Mouse (Mus musculus) cerebellum, adult 9-10 months (tissue): ENCODE measurements around the gene Hoxb8.

Experiments
- DNase-seq: peaks from one replicate; pipeline ENCODE4 v3.0.0; 2022

Gene Hoxb8

GRCm38 (mm10) chr11:96281855-96282570, at the start of gene Hoxb8:
TSS of gene Hoxb8 (plus strand) at chr11:96281905.
- DNase-seq: no peak

DNA sequence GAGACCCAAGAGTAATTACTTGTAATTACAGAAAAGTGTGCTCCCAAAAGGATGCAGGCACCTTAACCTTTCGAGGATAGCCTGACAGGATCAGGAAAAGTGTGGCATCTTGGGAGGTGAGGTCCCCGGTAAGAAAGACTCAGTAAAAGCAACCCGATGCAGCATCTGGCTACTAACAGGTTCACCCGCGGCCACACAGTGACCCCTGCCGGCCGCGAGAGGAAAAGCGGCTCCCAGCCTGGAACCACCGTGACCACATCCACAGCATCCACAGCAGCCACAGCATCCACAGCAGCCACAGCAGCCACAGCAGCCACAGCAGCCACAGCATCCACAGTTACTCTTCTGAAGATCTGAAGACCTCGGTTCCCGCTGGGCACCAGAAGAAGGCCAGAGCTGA, 46.8 kb upstream of the Hoxb8 start:
- peak; percentile 4 for DNase-seq

DNA sequence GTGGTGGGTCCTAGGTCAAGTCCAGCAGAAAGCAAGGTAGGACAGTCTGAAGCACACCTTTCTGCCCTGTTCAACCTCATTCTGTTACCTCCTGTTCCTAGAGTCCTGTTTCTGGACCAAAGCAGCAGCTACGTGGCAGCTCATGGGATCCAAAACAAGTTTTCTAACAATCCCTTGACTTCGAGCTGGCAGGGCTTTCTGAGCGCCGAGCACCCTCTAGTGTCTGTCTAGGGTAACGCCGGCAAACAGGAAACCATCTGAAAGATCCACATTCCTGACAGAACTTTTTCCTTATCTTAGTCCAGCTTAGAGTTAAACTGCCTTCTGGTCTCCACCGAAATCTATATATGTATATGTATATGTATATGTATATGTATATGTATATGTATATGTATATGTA, 41.5 kb upstream of the Hoxb8 start:
- DNase-seq: peak; percentile 1

GRCm38 (mm10) chr11:96250901-96251300, 30.8 kb upstream of the Hoxb8 start:
- no peak for DNase-seq

DNA sequence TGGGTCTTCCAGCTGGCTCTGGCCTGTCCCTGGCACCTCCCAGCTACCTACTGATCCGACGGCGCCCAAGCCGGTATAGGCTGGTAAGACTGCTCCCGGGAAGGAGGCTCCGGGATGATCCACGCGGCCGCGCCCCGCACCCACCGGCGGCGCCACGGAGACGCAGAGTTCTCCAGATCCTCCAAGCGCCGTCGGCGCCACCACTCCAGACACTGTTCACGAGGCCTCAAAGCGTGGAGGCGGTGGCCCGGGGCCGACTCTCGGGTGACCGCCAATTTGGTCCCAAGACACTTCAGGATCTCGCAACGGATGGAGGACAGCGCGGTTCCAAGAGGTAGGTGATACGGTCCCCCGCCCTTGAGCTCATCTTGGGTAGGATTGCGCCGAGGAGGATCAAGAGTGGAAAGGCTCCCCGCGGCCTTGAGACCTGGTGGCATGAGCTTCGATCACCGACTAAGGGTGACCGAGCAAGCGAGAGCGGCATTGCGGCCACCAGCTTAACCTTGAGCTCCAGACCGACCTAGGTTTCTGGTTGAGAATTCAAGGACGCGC, 30.1 kb upstream of the Hoxb8 start:
- DNase-seq: no peak

DNA sequence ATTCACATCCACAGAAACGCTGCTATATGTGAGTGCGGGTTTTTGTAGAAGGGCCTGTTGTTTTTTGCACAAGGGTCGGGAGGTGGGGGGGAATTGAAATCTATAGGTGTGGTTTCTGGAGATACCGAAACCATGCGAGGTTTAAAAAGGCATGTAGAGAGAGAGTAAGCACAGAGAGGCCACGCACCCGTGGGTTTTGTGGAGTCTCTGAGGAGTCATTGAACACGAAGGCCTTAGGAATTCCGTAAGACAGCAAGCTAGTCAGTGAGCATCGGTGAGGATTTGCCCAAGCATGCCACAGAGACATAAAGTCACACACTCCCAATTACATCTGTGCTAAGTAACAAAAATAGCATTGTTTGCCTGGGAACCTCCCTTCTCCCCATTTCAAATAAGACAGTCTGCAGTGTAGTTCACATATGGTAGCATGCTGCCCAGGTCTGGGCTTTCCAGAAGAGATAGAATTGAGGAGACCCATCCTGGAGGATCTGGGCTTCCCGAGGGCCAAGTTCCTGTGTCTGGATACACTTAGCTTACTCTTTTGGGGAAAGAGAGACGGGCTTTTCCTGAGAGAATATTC, 29.1 kb upstream of the Hoxb8 start:
- DNase-seq: no peak

- no peak for DNase-seq
Measured at GRCm38 (mm10) chr11:96254221-96254620, 27.5 kb upstream of the Hoxb8 start.

DNA sequence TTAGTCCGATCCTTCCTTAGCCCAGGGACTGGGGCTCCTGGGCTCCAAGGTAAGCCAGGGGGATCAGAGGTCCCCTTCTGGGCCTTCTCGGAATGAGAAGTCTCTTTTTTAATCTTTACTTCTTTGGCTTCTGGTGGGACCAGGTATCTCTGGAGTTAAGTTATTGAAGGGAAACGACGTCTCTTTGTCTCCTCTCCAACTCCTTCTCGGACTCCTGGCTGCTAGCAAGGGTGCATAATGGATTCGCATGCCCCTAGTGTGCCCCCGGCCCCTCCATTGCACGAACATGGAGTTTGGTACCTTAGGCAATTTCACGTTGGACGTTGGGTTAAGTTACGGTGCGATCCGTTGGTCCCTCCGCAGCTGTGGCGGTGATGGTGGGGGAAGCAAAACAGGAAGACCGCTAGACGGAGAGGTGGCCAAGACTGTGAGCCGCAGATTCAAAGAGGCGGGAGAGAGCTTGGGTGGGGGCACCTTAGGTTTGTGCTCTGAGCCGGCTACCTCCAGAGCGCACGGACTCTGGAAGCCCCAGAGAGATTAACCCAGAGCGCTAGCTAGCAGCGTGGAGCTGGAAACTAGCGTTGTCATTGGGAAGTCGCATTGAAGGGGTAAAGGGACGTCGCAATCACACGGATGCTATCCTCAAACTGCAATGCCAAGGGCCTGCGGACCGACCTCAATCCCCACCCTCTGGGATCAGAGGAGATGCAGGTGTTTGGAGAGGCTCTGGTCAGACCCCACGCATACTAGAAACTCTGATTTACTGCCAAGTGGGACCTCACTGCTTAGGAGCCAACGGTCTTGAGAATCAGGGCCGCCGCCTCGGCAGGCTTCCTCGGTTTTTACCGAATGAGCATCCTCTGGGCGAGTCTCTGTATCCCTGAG, 26.4 kb upstream of the Hoxb8 start:
- no peak for DNase-seq

GRCm38 (mm10) chr11:96255996-96256445, 25.7 kb upstream of the Hoxb8 start:
- no peak for DNase-seq

- no peak for DNase-seq
Measured at GRCm38 (mm10) chr11:96257141-96257540, 24.6 kb upstream of the Hoxb8 start.

- DNase-seq: no peak
Measured at GRCm38 (mm10) chr11:96259038-96259437, 22.7 kb upstream of the Hoxb8 start.

DNA sequence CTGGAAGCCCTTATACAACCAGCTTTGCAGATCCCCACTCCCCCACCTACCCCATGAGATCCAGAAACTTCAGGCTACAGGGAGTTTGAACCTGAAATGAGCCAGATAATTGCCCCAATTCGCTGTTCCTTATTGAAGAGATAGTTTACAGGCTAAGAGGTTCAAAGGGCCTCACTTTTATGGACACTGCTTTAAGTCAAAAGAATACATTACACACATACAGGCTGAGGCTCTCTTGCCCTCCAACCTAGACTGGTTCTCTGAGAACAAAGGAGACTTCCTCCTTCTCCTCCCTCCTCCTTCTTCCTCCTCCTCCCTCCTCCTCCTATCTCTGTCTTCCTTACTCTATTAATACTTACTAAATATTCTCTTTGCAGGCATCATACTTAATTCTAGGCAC, 22.2 kb upstream of the Hoxb8 start:
- no peak for DNase-seq

DNA sequence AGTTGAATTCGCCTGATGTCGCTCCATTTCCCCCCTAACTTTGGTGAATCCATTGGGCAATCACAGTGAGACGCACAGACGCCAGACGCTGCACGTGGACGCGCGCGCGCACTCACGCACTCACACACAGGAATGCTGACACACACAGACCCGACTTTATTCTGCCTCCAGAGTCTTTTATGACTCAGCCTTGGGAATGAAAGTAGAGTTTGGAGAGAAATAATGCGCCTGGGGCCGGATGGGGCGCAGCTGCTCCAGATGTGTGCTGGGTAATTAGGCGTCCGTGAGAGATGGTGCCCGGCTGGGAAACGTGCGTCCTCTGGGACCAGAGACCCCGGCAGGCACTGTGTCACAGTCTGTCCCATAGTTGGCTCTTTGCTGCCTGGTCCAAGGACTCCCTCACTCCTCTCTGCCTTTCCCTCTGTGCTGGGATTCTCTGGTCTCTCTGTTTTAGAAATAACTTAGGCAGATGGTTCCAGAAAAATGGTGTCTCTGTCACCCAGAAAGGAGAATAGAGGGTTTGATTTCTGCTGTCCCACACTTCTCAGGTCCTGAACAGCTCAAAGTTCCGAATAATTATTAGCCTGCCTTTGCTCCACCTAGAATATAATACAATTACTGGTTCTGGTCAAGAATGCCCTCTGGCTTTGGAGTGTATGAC, 21.3 kb upstream of the Hoxb8 start:
- no peak for DNase-seq

GRCm38 (mm10) chr11:96261323-96261890, 20.3 kb upstream of the Hoxb8 start:
- no peak for DNase-seq

- DNase-seq: no peak
Measured at GRCm38 (mm10) chr11:96262262-96262830, 19.4 kb upstream of the Hoxb8 start.

DNA sequence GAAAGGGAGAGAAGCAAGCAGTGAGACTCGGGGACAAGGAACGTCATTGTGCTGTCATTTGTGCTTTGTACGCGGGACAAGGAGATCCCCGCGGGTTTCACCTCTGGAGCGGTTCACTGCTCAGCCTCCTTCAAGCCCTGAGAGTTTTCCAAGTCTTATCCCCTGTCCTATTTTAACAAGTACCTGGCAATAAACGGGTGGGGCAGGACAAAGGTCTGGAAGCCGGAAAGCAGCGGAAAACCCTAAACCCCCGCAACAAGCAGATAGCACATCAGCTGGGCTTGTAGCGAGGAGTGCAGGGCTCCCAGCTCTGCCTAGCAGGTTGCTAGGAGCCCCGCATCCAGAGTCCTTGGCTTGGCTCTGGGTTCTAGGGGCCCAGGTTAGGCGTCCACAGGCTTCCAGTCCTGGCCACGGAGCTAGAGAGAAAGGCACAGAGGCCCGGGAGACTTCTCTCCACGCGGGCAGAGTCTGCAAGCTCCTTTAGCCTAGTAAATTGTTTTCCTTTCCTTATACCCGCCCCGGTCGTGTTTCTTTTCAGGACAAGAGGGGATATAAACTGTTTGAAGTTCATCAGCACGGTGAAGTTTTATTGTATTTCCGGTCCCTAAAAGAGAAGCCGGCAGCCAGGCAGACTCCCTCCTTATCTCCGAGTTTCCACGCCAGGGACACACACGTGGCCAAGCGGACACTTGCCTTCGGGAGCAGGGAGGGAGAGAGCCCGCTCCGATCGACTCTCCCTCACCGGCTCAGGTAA, 17.9 kb upstream of the Hoxb8 start:
- no peak for DNase-seq

DNA sequence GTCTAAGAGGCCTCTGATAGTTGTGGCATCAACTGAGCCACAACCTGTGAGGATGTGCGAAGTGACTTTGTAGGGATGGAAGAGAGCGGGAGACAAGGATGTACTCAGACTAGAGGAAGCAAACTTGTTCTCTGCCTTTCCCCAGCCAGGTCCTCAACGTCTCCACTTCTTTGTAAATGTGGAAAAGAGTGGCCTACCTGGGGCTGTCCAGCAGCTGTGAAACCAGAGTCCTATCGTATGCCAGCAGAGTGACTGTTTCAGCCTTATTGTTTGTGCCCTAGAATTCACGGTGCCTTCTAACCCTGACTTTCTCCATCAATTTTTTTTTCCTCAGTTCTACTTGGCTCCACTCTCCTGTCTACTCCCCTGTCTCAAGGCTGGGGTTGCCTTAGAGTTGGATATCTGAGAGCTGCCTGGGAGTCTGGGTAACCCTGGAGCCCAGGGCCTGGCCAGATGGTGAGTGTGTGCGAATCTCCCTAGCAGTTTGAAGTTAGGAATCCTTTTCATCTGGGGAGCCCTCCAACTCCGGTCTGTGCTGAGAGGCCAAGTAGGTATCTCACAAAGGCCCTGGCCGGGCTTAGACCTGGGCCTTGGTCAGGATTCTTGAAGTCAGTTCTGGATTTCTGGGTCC, 17.2 kb upstream of the Hoxb8 start:
- no peak for DNase-seq

- DNase-seq: no peak
Measured at GRCm38 (mm10) chr11:96265954-96266353, 15.8 kb upstream of the Hoxb8 start.

DNA sequence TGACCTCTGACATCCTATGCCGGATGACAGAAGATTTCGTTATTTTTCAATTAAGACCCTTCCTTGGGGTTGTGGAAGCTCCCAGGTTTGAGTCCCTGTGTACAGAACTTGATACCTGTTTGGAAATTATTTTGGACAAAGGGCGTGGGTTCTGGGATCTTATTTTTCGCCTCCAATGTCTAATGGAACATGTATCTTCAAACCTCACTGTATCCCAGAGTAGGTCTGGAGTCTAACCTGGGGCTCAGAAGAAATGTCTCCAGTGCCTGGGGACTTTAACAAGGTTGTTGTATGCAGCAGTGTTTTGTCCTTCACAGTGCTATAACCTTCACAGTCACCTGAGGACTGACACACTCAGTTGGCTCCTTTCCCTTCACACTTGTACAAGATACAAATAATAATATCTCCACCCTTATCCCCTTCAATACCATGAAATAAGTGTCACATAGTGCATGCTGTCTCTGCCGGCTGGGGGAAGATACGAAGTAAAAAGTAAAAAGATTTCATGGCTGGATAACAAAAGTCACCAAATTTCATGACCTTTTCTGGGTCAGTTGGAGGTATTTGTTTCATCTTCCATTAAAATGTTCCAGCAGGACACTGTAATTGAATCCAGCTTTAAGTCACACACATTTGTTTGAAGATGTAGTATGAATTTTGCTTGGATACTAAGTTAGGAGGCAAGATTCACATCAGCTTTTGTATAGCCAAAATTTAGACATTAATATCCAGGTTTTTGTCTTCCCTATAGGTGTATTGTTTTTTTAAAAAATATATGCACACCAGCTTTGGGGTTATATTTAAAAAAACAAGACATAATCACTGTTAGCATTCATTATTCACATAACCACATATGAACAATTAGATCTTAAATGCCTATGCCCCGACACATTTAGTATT, 14.4 kb upstream of the Hoxb8 start:
- no peak for DNase-seq
